Mouse (Mus musculus): ENCODE measurements at regions not wholly inside any gene's neighbourhood (a gene's known extent, or its start where the extent isn't known, plus 50 kb on each side); places are given as distances from the start of the nearest gene placed in this dataset.

DNA sequence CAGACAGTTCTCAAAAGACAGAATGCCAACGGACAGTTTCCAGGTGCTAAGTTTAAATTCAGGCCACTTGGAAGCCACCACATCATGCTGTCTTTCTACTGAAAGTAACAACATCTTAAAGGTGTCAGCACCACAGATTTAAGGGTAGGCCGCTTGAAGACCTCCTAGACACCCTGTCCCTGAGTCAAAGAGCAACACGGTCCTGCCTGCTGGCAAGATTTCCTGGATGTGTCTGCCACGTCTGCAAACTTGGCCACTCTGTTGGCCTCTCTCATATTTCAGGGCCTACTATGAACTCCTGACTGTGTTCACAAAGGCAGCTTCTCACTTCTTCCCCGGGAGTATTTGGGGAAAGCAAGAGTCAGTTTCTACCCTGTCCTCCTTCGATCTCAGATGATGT is 194.7 kb upstream of the Esrrg start:
- DNase-seq (ENCODE audit: low spot score in 2 of 2), result no peak

DNA sequence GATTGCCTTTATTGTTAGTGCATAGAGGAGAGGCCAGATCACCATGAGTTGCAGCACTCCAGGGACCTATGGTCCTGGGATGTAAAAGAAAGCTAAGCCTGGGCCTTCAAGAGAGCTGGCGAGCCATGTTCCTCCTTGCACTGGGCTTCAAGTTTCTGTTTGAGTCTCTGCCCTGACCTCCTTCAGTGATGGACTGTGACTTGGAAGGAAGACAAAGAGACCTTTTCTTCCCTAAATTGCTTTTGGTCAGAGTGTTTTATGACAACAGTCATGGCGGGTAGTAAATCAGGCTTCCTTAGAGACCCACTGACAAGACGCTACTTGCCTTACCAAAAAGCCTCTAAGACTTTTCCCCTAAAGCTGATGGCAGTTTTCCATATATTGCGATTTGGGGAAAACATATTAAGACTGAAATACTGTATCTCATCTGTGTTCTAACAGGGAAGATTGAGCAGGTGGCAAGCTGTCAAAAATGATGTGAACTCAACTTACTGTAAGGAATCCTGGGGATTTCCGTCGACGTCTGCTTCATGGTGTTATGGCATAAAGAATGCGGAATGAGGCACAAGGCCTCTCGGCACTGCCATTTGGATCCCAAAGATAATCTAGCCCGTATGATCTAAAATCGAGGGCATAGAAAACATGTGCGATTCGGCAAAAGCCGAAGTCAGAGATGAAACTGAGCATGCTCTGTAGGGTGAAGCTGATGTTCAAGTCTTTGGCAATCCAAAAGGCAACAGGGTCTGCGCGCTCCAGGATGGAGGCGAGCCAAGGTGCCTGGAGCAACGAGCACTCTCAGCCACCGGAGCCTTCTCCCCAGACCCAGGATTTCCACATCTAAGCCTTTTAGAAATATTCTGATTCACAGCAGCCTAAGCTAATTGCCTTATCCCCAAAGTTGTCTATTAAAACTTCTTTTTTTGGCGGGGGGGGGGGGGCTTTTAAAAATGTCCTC is 190.1 kb upstream of the Esrrg start:
- no peak for DNase-seq (ENCODE audit: low spot score in 2 of 2)

DNA sequence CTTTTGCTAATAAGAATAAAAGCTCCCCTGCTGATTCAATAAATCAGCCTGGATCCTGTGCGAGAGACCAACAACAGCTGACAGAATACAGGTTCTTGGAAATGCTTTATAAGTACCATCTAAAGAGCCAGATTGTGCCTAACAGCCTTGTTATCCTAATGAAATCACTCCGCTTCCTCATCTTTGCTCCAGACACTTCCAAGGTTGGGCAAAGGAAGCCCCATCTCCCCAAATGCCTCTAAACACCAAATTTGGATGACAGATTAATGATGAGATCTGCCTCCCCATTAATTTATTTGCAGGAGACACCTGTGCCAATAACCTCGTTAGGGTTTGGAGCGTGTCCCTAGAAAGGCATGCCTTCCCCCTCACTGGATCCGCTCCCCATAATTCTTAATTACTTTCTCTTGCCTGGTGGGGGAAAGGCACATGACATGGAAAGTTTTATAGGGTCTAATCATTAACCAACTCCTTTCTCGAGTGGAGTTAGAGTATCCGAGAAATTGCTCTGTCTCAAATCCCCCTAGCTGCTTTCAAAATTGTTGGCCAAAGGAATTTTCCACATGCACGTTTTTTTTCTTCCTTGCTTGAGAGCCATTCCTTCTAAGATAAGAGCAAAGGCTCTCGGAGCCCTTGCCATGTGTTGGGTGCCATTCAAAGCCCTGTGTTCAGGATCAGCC is 179.9 kb upstream of the Esrrg start:
- DNase-seq (ENCODE audit: low spot score in 2 of 2), result no peak

DNA sequence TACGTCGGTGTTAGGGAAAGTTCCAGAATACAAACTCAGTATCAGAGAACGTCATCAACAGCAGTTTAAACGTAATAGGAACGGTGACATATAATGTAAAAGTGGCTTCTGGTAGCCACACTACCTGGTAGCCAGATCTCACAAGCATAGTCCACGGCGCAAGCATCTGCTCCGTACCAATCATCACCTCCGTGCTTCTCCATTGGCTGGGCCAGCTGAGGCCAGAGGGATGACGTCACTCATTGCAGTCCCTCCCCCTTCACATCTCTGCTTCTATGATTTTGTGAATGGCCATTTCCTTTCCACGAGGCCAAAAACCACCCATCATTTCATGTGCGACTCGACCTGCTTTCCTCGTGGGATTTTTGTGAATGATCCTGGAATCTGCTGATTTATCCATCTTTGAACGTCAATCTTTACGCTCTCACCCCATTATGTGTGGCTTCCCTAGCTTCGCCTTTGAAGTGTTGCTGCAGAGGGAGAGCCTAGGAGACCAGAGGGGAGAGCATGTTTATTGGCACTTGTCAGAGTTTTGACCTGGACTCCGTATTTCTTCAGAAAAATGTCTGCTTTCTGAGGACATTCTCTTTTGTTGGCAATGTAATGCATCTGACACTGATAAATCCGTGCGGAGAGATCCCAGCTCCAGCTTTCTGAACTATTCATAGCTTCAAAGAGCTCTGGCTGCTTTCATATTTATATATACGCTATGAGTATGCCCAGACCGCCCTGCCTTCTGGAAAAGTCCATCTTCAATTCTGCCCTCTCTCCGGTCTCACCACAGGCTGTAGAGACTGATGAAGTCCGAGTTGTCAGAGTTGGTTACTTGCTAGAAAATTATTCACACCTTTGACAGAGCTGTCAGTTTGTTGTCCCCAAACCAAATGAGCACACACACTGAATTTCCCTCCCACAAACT is 174.6 kb upstream of the Esrrg start:
- no peak for DNase-seq (ENCODE audit: low spot score in 2 of 2)

DNA sequence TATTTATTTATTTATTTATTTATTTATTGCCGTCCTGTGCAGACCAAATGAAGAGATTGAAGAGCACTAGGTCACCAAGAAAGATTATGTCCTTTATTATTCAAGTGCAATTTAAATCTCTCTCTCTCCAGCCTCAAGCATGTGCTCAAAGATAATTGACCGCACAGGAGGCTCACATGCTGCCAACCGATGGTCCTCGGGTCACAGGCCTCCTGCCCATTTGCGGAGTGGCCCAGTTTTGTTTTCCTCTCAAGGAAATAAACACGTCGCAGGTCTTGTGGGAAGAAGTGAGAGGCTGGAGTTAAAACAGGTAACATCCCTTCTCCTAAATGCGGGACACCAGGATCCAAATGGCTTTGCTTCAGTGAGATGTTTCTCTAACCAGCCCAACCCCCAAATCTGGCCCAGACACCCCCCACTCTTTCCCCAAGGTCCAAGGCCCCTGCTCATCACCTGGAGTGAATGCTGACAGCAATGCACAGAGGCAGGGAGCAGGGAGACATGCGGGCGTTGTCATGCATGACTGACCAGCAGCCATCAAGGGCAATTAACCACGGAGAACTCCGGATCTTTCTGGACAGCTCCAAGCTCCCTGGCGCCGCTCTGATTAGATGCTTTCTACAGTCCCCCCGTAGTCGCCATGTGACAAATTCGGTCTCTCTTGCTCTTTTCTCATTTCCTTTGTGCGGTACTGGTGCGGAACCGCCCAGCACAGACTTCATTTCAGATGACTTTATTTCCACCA is 169.2 kb upstream of the Esrrg start:
- no peak for DNase-seq (ENCODE audit: low spot score in 2 of 2)

DNA sequence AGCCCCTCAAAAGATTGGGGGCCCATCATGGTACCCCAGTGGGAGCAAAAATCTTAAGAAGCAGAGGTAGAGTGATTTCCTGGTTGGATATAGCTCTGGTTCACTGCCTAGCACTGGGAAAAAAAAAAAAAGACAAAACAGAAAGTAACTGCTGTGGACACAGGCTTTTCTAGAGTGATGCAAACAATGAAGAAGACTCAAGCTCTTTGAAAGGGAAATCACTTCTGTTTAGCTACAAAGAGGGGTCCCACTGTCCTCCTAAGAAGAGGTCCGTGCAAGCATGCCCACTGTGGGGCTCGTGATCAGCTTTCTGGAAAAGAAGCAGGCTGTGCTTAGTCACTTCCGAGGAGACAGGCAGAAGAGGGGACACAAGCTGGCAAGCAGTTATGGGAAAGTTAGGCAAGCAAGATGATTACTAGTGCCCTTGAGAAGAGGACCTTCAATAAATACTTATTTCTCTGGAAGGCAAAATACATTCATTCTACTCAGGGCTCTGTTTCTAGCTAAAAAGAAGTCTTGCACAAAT is 166.9 kb upstream of the Esrrg start:
- no peak for DNase-seq (ENCODE audit: low spot score in 2 of 2)

DNA sequence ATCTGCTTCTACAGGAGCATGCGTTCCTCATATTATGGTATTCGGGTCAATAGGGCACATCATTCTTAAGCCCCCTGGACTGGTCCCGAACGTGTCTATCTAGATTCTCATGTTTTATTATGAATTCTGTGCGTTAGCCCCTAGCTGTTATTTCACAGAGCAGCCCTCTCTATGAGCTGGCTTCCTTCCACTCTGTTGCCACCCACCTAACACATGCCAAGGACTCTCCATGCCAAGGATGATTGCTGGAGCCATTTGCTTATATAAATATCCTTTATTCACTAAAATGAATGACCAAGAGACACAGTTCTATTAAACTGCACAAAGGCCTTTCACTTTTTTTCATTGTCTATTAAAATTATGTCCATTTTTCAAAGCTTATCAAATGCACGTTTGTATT is 162.1 kb upstream of the Esrrg start:
- no peak for DNase-seq (ENCODE audit: low spot score in 2 of 2)

DNA sequence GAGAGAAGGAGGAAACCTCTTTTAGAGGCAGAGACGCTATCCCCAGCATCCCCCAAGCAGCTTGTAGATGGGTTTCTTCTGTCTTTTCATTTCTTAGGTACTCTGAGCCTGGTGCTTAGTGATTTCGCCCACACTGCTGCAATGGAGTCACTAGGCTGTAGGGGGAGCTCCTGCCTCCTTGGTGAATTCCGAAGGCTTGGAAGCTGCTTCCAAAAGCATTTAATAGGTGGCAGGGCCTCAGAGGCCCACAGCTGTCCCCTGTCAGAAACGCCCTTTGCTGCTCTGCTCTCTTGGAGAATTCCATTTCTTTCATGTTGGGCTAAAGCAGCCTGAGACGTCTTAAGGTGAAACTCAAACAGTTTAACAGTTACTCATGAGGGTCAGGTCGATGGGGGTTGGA is 160.4 kb upstream of the Esrrg start:
- DNase-seq (ENCODE audit: low spot score in 2 of 2), result no peak

DNA sequence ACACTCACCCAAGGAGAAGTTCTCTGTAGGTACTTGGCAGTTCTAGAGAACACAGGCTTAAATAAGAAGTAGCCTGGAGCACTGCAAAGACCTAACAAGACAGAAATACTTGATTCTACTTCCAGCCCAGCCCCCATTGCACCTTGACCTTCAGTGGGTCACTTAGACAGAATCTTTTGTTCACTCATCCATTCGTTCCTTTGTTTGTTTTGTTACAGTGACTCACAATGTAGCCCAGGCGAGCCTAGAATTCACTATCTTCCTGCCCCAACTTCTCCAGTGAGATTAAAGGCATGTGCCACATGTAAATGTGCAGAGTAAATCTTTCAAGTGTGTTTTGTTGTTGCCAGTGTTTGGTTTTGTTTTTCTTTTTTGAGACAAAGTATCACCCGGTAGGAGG is 158.5 kb upstream of the Esrrg start:
- no peak for DNase-seq (ENCODE audit: low spot score in 2 of 2)

DNA sequence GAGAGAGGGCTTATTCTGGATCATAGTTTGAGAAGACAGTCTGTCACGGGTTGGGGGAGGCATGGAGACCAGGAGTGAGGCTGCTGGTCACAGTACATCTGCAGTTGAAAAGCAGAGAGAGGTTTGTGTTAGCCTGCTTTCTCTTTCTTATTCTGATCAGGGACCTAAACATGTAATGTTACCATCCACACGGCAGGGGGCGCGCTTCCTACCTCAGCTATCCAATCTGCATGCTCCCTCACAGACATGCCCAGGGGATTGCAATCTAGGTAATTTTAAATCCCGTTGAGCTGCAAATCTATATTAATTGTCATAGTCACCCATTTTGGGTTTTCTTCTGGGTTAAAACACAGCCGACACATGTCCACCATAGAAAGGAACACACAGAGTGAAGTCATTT is 156.4 kb upstream of the Esrrg start:
- DNase-seq (ENCODE audit: low spot score in 2 of 2), result peak in 1 of 2 experiments; percentile 10

DNA sequence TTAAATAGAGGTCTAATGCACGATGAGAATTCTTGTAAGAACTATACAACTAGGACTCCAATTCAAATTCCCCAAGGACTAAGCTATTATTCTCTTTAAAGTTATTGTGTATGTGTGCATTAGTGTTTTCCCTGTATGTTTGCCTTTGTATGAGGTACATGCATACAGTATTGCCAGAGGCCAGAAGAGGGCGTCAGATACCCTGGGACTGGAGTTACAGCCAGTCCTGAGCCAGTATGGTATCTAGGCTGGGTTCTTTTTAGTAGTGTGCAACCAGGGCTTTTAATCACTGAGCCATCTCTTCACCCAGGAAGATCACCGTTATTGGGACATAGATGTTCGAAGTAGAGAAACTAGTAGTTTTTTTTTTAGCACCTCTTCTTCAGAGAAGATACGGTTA is 154.2 kb upstream of the Esrrg start:
- no peak for DNase-seq (ENCODE audit: low spot score in 2 of 2)

DNA sequence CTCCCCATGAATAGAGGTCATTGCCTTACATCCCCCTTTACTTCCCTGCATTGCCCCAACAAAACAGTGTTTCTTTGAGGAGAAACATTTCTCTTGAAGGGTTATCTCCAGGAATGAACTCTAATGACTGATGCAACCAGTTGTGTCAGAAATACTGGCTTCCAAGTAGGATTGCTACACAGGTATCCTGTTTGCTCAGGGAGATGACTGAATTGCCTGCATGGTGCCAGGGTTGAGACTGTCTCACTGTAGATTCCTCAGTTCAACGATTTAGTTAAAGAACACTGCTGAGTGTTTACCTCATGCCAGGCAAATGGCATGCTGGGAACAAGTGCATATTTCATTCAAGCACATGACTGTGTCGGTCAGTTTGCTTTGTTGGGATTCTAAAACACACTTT is 123.8 kb upstream of the Esrrg start:
- DNase-seq (ENCODE audit: low spot score in 2 of 2), result no peak

DNA sequence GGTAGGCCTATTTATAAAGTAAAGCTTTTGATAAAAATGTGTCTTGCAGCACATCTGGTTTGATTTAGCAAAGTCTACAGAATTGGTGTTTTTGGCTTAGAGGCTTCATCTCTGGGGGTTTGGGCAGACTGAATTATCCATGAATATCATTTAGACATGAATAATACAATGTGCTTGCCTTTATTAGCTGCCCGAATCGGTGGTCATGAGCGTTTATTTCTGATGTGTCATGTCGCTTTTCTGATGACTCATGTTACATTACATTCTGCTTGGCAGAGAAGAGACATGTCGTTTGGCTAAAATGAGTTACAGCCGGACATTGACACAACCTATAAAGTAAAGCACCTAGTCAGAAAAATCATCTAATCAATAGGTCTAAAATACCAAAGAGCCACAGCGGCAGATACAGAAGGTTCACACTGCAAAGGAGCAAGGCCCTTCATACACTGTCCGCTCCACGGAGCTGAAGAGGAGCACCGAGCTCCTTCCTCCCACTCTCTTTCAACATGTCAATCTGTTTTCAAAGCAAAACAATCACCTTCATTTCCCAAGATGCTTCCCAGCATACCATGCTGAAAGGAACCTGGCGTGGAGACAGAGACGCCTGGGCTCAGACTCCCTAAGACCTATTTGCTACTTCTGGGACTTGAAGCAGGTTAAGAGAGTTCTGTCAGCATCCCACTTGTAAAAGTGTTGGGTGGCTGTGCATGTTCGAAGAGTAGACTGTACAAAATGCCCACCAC is 120.5 kb upstream of the Esrrg start:
- DNase-seq (ENCODE audit: low spot score in 2 of 2), result no peak

DNA sequence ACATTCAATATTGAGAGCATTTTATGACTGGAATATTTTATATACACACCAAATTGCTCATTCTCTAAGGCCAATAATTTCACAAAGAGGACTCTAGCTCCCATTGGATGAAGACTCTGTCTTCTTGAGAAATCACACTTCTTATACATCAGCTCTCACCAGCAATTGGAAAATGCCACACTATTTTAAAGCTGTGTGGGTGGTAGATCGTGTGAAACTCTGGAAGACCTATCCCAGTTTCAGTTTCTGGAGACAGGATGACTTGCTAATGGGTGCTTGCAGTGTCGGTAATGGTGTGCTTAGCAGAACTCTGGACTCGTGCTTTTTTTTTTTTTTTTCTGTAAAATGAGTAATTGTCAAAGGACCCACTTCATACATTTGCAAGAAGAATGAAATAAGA is 119.1 kb upstream of the Esrrg start:
- no peak for DNase-seq (ENCODE audit: low spot score in 2 of 2)

DNA sequence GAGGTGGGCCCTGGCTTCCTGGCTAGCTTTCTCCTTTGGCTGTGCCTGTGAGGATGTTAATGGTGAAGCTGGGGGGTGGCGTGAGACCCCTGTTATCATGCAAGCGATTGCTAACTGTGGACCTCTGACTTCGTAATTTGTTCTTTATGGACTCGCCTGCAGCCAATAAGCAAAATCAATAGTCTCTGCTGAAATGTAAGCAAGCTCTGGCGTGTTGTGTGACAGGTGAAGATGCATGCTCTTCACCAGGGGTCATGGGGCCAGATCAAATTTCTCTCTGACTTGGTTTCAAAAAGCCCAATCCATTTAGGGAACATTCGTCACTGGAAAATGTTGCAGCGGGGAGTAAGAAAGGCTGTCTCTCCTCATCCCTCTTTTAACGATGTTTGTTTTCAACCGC is 103.2 kb upstream of the Esrrg start:
- DNase-seq (ENCODE audit: low spot score in 2 of 2), result no peak

DNA sequence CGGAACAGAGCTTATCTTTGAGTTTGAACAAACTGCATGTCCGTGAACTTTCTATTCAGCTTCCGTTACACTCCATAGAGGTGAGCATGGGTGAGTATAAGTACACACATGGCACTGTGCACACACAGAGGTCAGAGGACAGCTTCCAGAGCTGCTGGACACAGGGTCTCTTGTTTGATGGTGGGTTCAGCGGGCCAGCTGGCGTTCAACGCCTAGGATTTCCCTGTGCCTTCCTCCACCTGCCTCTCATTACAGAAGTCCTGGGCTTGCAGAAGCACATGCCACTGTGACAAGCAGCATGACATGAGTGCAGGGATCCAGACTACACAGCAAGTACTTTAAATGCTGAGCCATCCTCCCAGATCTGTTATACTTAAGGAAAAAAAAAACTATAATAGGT is 101.4 kb upstream of the Esrrg start:
- no peak for DNase-seq (ENCODE audit: low spot score in 2 of 2)

DNA sequence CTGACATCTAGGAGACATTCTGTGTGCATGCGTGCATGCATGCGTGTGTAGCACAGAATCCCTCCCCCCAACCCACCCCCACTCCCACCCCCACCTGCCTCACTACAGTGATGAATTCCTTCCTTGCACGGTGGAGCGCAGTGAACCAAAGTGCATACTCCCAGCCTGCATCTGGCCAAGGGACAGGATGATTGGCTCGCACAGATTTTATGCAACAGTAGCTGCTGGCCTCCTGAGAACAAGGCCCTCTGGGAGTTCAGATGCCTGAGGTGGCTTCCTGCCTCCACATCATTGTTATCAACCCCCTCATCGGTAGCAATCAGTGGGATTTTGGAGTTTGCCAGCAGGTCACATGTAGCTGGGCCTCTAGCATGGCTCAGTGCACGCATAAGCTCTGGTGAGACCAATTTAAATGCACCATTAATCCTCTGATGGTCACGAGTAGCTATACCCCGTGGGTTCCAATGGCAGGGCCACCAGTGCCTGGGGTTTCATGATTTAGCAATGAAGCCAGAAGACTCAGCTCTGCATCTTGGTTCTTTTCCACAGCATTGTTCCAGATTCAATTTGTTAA is 77.2 kb upstream of the Esrrg start:
- no peak for DNase-seq (ENCODE audit: low spot score in 2 of 2)

DNA sequence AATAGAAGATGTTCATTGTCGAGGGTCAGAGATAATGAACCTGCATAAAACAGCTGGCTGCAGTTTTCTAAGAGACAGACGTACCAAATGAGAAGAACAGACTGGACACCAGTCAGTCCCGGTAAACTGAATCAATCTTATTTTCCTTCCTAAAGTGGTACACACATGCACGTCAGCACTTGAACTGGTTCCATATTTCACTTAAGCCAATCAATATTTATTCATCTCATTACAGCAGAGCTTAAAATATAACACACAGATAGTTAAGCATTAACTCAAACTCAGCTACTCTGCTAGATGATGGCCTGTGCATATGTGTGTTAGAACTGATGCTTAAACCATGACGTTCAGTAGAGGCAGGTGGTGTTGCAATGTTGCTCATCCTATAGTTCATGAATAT is 72.3 kb upstream of the Esrrg start:
- DNase-seq (ENCODE audit: low spot score in 2 of 2), result no peak

DNA sequence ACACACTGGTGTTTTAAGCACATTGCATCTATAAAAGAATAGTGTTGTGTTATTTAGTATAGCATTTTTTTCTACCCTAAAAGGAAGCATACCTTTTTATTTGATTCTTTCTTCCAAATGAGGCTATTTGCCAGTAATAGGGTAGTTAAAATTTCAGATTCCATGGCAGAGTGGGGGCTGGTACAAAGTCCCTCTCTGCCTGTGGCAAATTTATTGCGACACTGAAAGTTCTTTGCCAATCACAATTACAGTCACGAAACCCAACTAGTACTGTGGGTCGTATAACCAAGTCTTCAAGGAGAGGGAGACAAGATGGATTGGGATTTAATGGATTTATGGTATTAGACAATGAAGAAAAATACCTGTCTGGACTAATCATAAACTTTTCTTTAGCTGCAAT is 51.9 kb upstream of the Esrrg start:
- no peak for DNase-seq (ENCODE audit: low spot score in 2 of 2)
